Mouse (Mus musculus): ENCODE measurements at regions not wholly inside any gene's neighbourhood (a gene's known extent, or its start where the extent isn't known, plus 50 kb on each side); places are given as distances from the start of the nearest gene placed in this dataset.

GRCm38 (mm10) chr12:35291941-35292341 is 242.9 kb downstream of the Ahr start:
- H3K4me3 ChIP-seq (ENCODE audit: control insufficient read depth in 1 of 2, insufficient read depth in 1 of 2, low read depth in 2 of 2, low read length in 2 of 2): no peak overlapping the region
- H3K79me2 ChIP-seq (ENCODE audit: control insufficient read depth, insufficient read depth, low read length, poor library complexity): no peaks in the 10 kb centered on the region
- H3K27ac ChIP-seq (ENCODE audit: control insufficient read depth, low read depth, low read length): no peak overlapping the region
- TF ChIP-seq ELF1 (IDR thresholded peaks at IDR 0.05; ENCODE audit: low read depth, low read length): no peak
- TF ChIP-seq EP300 (IDR thresholded peaks at IDR 0.05; ENCODE audit: low read depth in 1 of 2, low read length in 2 of 2): no peak
- no peak for TF ChIP-seq SMC3 (IDR thresholded peaks at IDR 0.05; ENCODE audit: low read depth, low read length)
- H3K4me1 ChIP-seq (ENCODE audit: control insufficient read depth in 1 of 2, insufficient read depth in 2 of 2, low read length in 2 of 2): no peaks in the 10 kb centered on the region
- H3K27me3 ChIP-seq (ENCODE audit: control insufficient read depth in 1 of 2, insufficient read depth in 2 of 2, low read length in 2 of 2): no peaks in the 10 kb centered on the region
- H3K36me3 ChIP-seq (ENCODE audit: control insufficient read depth in 1 of 2, insufficient read depth in 2 of 2, low read length in 2 of 2): no peaks in the 10 kb centered on the region
- H3K9me3 ChIP-seq (replicated peaks; ENCODE audit: insufficient read depth, low read length): no peaks in the 10 kb centered on the region
- no peak overlapping the region for H3K9ac ChIP-seq (ENCODE audit: control insufficient read depth, low read depth, low read length, poor library complexity, severe bottlenecking)
- no peak for DNase-seq (ENCODE audit: low read depth, low spot score)

- TF ChIP-seq TBP (IDR thresholded peaks at IDR 0.05; ENCODE audit: low read depth, low read length) (no peak), CHD1 (IDR thresholded peaks at IDR 0.05; ENCODE audit: low read depth, low read length) (no peak)
- no peaks in the 10 kb centered on the region for H3K36me3 ChIP-seq (ENCODE audit: control insufficient read depth in 1 of 2, insufficient read depth in 2 of 2, low read length in 2 of 2)
- no peak overlapping the region for H3K4me3 ChIP-seq (ENCODE audit: control insufficient read depth in 1 of 2, insufficient read depth in 1 of 2, low read depth in 2 of 2, low read length in 2 of 2)
- DNase-seq (ENCODE audit: low read depth, low spot score): no peak
- no peaks in the 10 kb centered on the region for H3K79me2 ChIP-seq (ENCODE audit: control insufficient read depth, insufficient read depth, low read length, poor library complexity)
- H3K4me1 ChIP-seq (ENCODE audit: control insufficient read depth in 1 of 2, insufficient read depth in 2 of 2, low read length in 2 of 2): no peaks in the 10 kb centered on the region
- no peak overlapping the region for H3K27ac ChIP-seq (ENCODE audit: control insufficient read depth, low read depth, low read length)
- no peak overlapping the region for H3K9ac ChIP-seq (ENCODE audit: control insufficient read depth, low read depth, low read length, poor library complexity, severe bottlenecking)
- no peaks in the 10 kb centered on the region for H3K9me3 ChIP-seq (replicated peaks; ENCODE audit: insufficient read depth, low read length)
- no peaks in the 10 kb centered on the region for H3K27me3 ChIP-seq (ENCODE audit: control insufficient read depth in 1 of 2, insufficient read depth in 2 of 2, low read length in 2 of 2)
Observed at GRCm38 (mm10) chr12:35287974-35288373, 241.0 kb downstream of the Snx13 start.

- Histone ChIP-seq H3K4me3 (ENCODE audit: control insufficient read depth in 1 of 2, insufficient read depth in 1 of 2, low read depth in 2 of 2, low read length in 2 of 2) (no peak overlapping the region), H3K27me3 (ENCODE audit: control insufficient read depth in 1 of 2, insufficient read depth in 2 of 2, low read length in 2 of 2) (no peaks in the 10 kb centered on the region), H3K9ac (ENCODE audit: control insufficient read depth, low read depth, low read length, poor library complexity, severe bottlenecking) (no peak overlapping the region), H3K27ac (ENCODE audit: control insufficient read depth, low read depth, low read length) (no peak overlapping the region), H3K79me2 (ENCODE audit: control insufficient read depth, insufficient read depth, low read length, poor library complexity) (no peaks in the 10 kb centered on the region), H3K4me1 (ENCODE audit: control insufficient read depth in 1 of 2, insufficient read depth in 2 of 2, low read length in 2 of 2) (no peaks in the 10 kb centered on the region), H3K9me3 (replicated peaks; ENCODE audit: insufficient read depth, low read length) (no peaks in the 10 kb centered on the region), H3K36me3 (ENCODE audit: control insufficient read depth in 1 of 2, insufficient read depth in 2 of 2, low read length in 2 of 2) (no peaks in the 10 kb centered on the region)
- TF ChIP-seq KAT2A (conservative IDR thresholded peaks at IDR 0.05; ENCODE audit: low read depth, low read length) (no peak), TBP (IDR thresholded peaks at IDR 0.05; ENCODE audit: low read depth, low read length) (no peak), JUND (IDR thresholded peaks at IDR 0.05; ENCODE audit: low read depth, low read length) (no peak), MAZ (IDR thresholded peaks at IDR 0.05; ENCODE audit: low read depth, low read length) (no peak), SIN3A (IDR thresholded peaks at IDR 0.05; ENCODE audit: low read length) (no peak), HCFC1 (IDR thresholded peaks at IDR 0.05; ENCODE audit: low read depth, low read length) (no peak), USF1 (IDR thresholded peaks at IDR 0.05; ENCODE audit: low read depth, low read length) (no peak), NRF1 (IDR thresholded peaks at IDR 0.05; ENCODE audit: insufficient read depth, low read depth, low read length, poor library complexity, severe bottlenecking) (no peak), ZMIZ1 (IDR thresholded peaks at IDR 0.05; ENCODE audit: low read depth, low read length) (no peak), GATA1 (IDR thresholded peaks at IDR 0.05; ENCODE audit: low read depth, low read length) (no peak), BHLHE40 (IDR thresholded peaks at IDR 0.05; ENCODE audit: borderline replicate concordance, low read depth, low read length) (no peak), MYC (IDR thresholded peaks at IDR 0.05; ENCODE audit: low read depth, low read length) (no peak), POLR2AphosphoS5 (IDR thresholded peaks at IDR 0.05; ENCODE audit: borderline replicate concordance, low read depth, low read length) (no peak), NELFE (IDR thresholded peaks at IDR 0.05; ENCODE audit: low read depth, low read length) (no peak), SMC3 (IDR thresholded peaks at IDR 0.05; ENCODE audit: low read depth, low read length) (no peak), RCOR1 (IDR thresholded peaks at IDR 0.05; ENCODE audit: low read depth, low read length) (no peak), MEF2A (IDR thresholded peaks at IDR 0.05; ENCODE audit: extremely low read depth, insufficient replicate concordance, low read depth, low read length, poor library complexity, severe bottlenecking) (no peak), MAX (IDR thresholded peaks at IDR 0.05; ENCODE audit: low read length) (no peak)
- DNase-seq (ENCODE audit: low read depth, low spot score): no peak
Observed at GRCm38 (mm10) chr12:35287570-35287969, 240.6 kb downstream of the Snx13 start.
